Mouse (Mus musculus) myocyte (in vitro differentiated cells): ENCODE measurements around the gene Nek2. TPM values are rescaled to one million over a fixed set of nuclear protein-coding genes. Genes with fewer than 3 reads are reported as not detected.
A peak's percentile ranks its signal among the peaks of the same experiment; 100 is the strongest.

Experiments
- H3K27me3 ChIP-seq: one replicate; pipeline ENCODE4 v1.6.1; 2011; ENCODE audit not compliant: control insufficient read depth, insufficient read depth, insufficient read length
- H3K36me3 ChIP-seq: one replicate; pipeline ENCODE4 v1.6.1; 2011; ENCODE audit not compliant: control insufficient read depth, insufficient read depth
- H3K4me2 ChIP-seq: one replicate; pipeline ENCODE4 v1.6.1; 2011; ENCODE audit warnings: low read depth, control low read depth
- H3K4me3 ChIP-seq: one replicate; pipeline ENCODE4 v1.5.1; 2011; ENCODE audit warnings: mild to moderate bottlenecking, control low read depth, moderate library complexity
- H3K79me2 ChIP-seq: one replicate; pipeline ENCODE4 v1.6.1; 2011; ENCODE audit not compliant: control insufficient read depth, insufficient read depth
- H3ac ChIP-seq: one replicate; pipeline ENCODE4 v1.6.1; 2011; ENCODE audit not compliant: control insufficient read depth, insufficient read length
- CEBPB ChIP-seq: IDR thresholded peaks from 2 replicates; pipeline ENCODE4 v1.6.1; 2011; ENCODE audit warnings: mild to moderate bottlenecking, moderate library complexity; ENCODE audit not compliant: poor library complexity, insufficient read depth, severe bottlenecking
- E2F4 ChIP-seq: IDR thresholded peaks from one replicate; pipeline ENCODE4 v1.6.1; 2011; ENCODE audit warnings: mild to moderate bottlenecking, control low read depth, moderate library complexity; ENCODE audit not compliant: insufficient read depth
- MAX ChIP-seq: IDR thresholded peaks from one replicate; pipeline ENCODE4 v1.6.1; 2011; ENCODE audit warnings: low read depth, mild to moderate bottlenecking, control low read depth
- MYOD1 ChIP-seq, 3 experiments: IDR thresholded peaks; one replicate each; pipeline ENCODE4 v1.6.1; 2011; ENCODE audit warnings: control low read depth in 2 of 3, low read depth in 2 of 3, mild to moderate bottlenecking in 2 of 3, moderate library complexity in 1 of 3; ENCODE audit not compliant: insufficient read length in 2 of 3, control insufficient read depth in 1 of 3
- MYOG ChIP-seq, 3 experiments: IDR thresholded peaks; one replicate each; pipeline ENCODE4 v1.6.1; 2011; ENCODE audit warnings: control low read depth in 2 of 3, low read depth in 2 of 3, mild to moderate bottlenecking in 2 of 3; ENCODE audit not compliant: insufficient read length in 2 of 3, control insufficient read depth in 1 of 3, insufficient read depth in 1 of 3
- POLR2A ChIP-seq: IDR thresholded peaks from one replicate; pipeline ENCODE4 v1.6.1; 2011; ENCODE audit warnings: low read depth, mild to moderate bottlenecking, control low read depth, moderate library complexity; ENCODE audit not compliant: insufficient read length
- POLR2AphosphoS2 ChIP-seq: IDR thresholded peaks from one replicate; pipeline ENCODE4 v1.6.1; 2011; ENCODE audit warnings: low read depth, control low read depth; ENCODE audit not compliant: insufficient read length
- REST ChIP-seq: IDR thresholded peaks from one replicate; pipeline ENCODE4 v1.6.1; 2011; ENCODE audit warnings: mild to moderate bottlenecking, control low read depth, moderate library complexity; ENCODE audit not compliant: insufficient read depth, insufficient read length
- SRF ChIP-seq: IDR thresholded peaks from one replicate; pipeline ENCODE4 v1.6.1; 2011; ENCODE audit warnings: low read depth; ENCODE audit not compliant: control insufficient read depth, insufficient read length
- TCF12 ChIP-seq: IDR thresholded peaks from one replicate; pipeline ENCODE4 v1.6.1; 2011; ENCODE audit warnings: mild to moderate bottlenecking, control low read depth; ENCODE audit not compliant: poor library complexity, insufficient read depth, severe bottlenecking
- TCF3 ChIP-seq: IDR thresholded peaks from one replicate; pipeline ENCODE4 v1.6.1; 2011; ENCODE audit warnings: low read depth, control low read depth; ENCODE audit not compliant: insufficient read length
- USF1 ChIP-seq: IDR thresholded peaks from one replicate; pipeline ENCODE4 v1.6.1; 2011; ENCODE audit warnings: low read depth, mild to moderate bottlenecking, control low read depth, moderate library complexity
- polyA plus RNA-seq: library from polyadenylated mRNA; unstranded; fragments of >200 nt; fragmentation: generic; extraction: Trizol; gene quantifications from one replicate; pipeline ENCODE4 v1.2.1, GENCODE M21; 2012; ENCODE audit warnings: missing spikeins

Gene Nek2
- polyA plus RNA-seq, 1 experiment: 21.2 TPM

GRCm38 (mm10) chr1:191817418-191818144 lies 3.7 kb upstream of the Nek2 start:
- no peaks in the 10 kb centered on the region for H3K36me3 ChIP-seq
- no peak overlapping the region for H3ac ChIP-seq
- TF ChIP-seq CEBPB (no peak), TCF3 (no peak), USF1 (no peak), MYOG (IDR thresholded peaks at IDR 0.05; ENCODE audit: control insufficient read depth in 1 of 3, insufficient read depth in 1 of 3, insufficient read length in 2 of 3, low read depth in 2 of 3) (no peak), REST (no peak), POLR2AphosphoS2 (no peak), MAX (no peak), SRF (no peak), TCF12 (no peak), MYOD1 (IDR thresholded peaks at IDR 0.05; ENCODE audit: control insufficient read depth in 1 of 3, insufficient read length in 2 of 3, low read depth in 2 of 3) (no peak), POLR2A (no peak), E2F4 (no peak)
- H3K4me3 ChIP-seq: no peak overlapping the region
- H3K27me3 ChIP-seq: no peaks in the 10 kb centered on the region
- peaks cover 9% of the 10 kb centered on the region for H3K79me2 ChIP-seq
- H3K4me2 ChIP-seq: peak overlapping the region; percentile 59

- no peak overlapping the region for H3ac ChIP-seq
- H3K4me3 ChIP-seq: no peak overlapping the region
- H3K27me3 ChIP-seq: no peaks in the 10 kb centered on the region
- no peaks in the 10 kb centered on the region for H3K36me3 ChIP-seq
- H3K79me2 ChIP-seq: peaks cover 13% of the 10 kb centered on the region
- TF ChIP-seq REST (no peak), POLR2AphosphoS2 (no peak), MYOG (IDR thresholded peaks at IDR 0.05; ENCODE audit: control insufficient read depth in 1 of 3, insufficient read depth in 1 of 3, insufficient read length in 2 of 3, low read depth in 2 of 3) (no peak), E2F4 (no peak), SRF (no peak), POLR2A (no peak), USF1 (no peak), TCF3 (no peak)
- H3K4me2 ChIP-seq: peak overlapping the region; percentile 50
These were observed 3.1 kb upstream of the Nek2 start for GRCm38 (mm10) chr1:191818145-191818631.

- TF ChIP-seq POLR2A (no peak), TCF3 (no peak), TCF12 (no peak), MYOG (IDR thresholded peaks at IDR 0.05; ENCODE audit: control insufficient read depth in 1 of 3, insufficient read depth in 1 of 3, insufficient read length in 2 of 3, low read depth in 2 of 3) (no peak), MAX (no peak), MYOD1 (IDR thresholded peaks at IDR 0.05; ENCODE audit: control insufficient read depth in 1 of 3, insufficient read length in 2 of 3, low read depth in 2 of 3) (no peak), USF1 (no peak), REST (no peak), CEBPB (no peak), SRF (no peak), POLR2AphosphoS2 (no peak), E2F4 (no peak)
- Histone ChIP-seq H3K27me3 (no peaks in the 10 kb centered on the region), H3K4me2 (no peak overlapping the region), H3K36me3 (no peaks in the 10 kb centered on the region), H3ac (no peak overlapping the region), H3K4me3 (no peak overlapping the region), H3K79me2 (peaks cover 18% of the 10 kb centered on the region)
These were observed 2.2 kb upstream of the Nek2 start for GRCm38 (mm10) chr1:191819026-191819425.

- Histone ChIP-seq H3K79me2 (peaks cover 18% of the 10 kb centered on the region), H3K27me3 (no peaks in the 10 kb centered on the region), H3K36me3 (no peaks in the 10 kb centered on the region), H3ac (peak overlapping the region; percentile 37), H3K4me2 (peak overlapping the region; percentile 94), H3K4me3 (peak overlapping the region; percentile 43)
- TF ChIP-seq USF1 (no peak), E2F4 (no peak), REST (no peak), POLR2A (no peak), POLR2AphosphoS2 (no peak), TCF12 (no peak), MYOD1 (IDR thresholded peaks at IDR 0.05; ENCODE audit: control insufficient read depth in 1 of 3, insufficient read length in 2 of 3, low read depth in 2 of 3) (no peak), TCF3 (no peak), MYOG (IDR thresholded peaks at IDR 0.05; ENCODE audit: control insufficient read depth in 1 of 3, insufficient read depth in 1 of 3, insufficient read length in 2 of 3, low read depth in 2 of 3) (no peak), MAX (no peak), SRF (no peak), CEBPB (no peak)
These were observed 306 bp upstream of the Nek2 start for GRCm38 (mm10) chr1:191820951-191821325.
